Mouse (Mus musculus) heart, adult 2 months (tissue): Measurements from ENCODE around the gene Tmem247. TPM values are rescaled to one million over a fixed set of nuclear protein-coding genes. Genes with fewer than 3 reads are reported as not detected.

Source experiments
- DNase-seq, 2 experiments: peaks; one replicate each; pipeline ENCODE4 v3.0.0; 2021
- H3K27ac ChIP-seq: fragments of 200-600 bp; 2 replicates; pipeline ENCODE4 v1.8.1; 2022
- H3K27me3 ChIP-seq: fragments of 200-500 bp; 2 replicates; pipeline ENCODE4 v1.6.1; 2012; ENCODE audit warnings: mild to moderate bottlenecking, low read length, inconsistent platforms, mixed read lengths; ENCODE audit not compliant: control insufficient read depth, insufficient read depth
- H3K36me3 ChIP-seq: fragments of 200-500 bp; 2 replicates; pipeline ENCODE4 v1.6.1; 2012; ENCODE audit warnings: low read length, inconsistent platforms; ENCODE audit not compliant: control insufficient read depth, insufficient read depth
- H3K4me1 ChIP-seq: fragments of 200-500 bp; 2 replicates; pipeline ENCODE4 v1.6.1; 2011; ENCODE audit warnings: low read length; ENCODE audit not compliant: control insufficient read depth, insufficient read depth
- H3K4me3 ChIP-seq: fragments of 200-600 bp; 2 replicates; pipeline ENCODE4 v1.8.1; 2022
- H3K79me2 ChIP-seq: fragments of 200-500 bp; replicated peaks from 2 replicates; pipeline ENCODE4 v1.6.1; 2012; ENCODE audit warnings: mild to moderate bottlenecking, inconsistent platforms, low read length, moderate library complexity, mixed read lengths; ENCODE audit not compliant: control insufficient read depth, insufficient read depth
- H3K9ac ChIP-seq: fragments of 200-500 bp; 2 replicates; pipeline ENCODE4 v1.6.1; 2012; ENCODE audit warnings: low read depth, mild to moderate bottlenecking, control low read depth, inconsistent platforms, low read length, mixed read lengths
- CTCF ChIP-seq: fragments of 200-600 bp; IDR thresholded peaks from 2 replicates; pipeline ENCODE4 v1.8.1; 2022; ENCODE audit warnings: antibody characterized with exemption, mild to moderate bottlenecking, moderate library complexity
- EP300 ChIP-seq: fragments of 200-500 bp; IDR thresholded peaks from 2 replicates; pipeline ENCODE4 v1.6.1; 2011; ENCODE audit warnings: low read depth, low read length, control low read depth; ENCODE audit not compliant: insufficient read depth
- POLR2A ChIP-seq: fragments of 200-500 bp; IDR thresholded peaks from 2 replicates; pipeline ENCODE4 v1.6.1; 2011; ENCODE audit warnings: mild to moderate bottlenecking, low read depth, low read length, control low read depth; ENCODE audit not compliant: insufficient read depth
- WGBS: fragments of 180-500 bp; shearing (Covaris S2); methylation state at CpG from one replicate; pipeline ENCODE4 v1.1.7; 2018; 5-methylcytosine and 5-hydroxymethylcytosine counted together
- intact Hi-C: fragments of 180-260 bp; cut with DNase I; formaldehyde crosslinking; loops from one replicate; pipeline ENCODE4 v1.15.1; 2025
- polyA plus RNA-seq: library from polyadenylated mRNA; depleted of rRNA; stranded (reverse); fragments of >200 nt; gene quantifications from 2 replicates; pipeline ENCODE4 v1.2.3, GENCODE M21; 2012; rRNA removed
- total RNA-seq, 2 experiments: library from RNA; stranded (reverse); gene quantifications; 2 replicates each; pipeline ENCODE4 v1.2.3; 2021

Gene Tmem247
- total and polyA plus RNA-seq, 3 experiments: not detected

DNA sequence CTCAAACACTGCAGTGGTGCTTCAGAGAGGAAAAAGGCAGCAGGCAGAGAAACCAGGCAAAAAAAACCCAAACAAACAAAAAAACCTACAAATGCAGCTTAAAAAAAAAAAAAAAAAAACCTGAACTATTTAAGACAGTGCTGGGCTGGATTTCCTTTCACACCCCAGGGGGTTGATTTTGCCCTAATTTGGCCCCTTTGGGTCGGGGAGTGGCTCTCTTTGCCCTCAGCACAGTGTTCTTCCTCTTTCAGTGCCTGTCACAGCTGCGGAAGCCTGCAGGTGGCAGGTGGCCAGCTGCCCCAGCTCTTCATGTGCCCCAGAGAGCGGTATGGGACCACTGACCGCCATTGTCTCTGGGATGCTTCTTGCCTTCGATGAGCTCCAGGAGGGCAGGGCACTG lies 52.4 kb downstream of the Tmem247 start:
- H3K27me3 ChIP-seq: no peaks in the 10 kb centered on the region
- peaks cover 10% of the 10 kb centered on the region; the same call in 1 of the 2 replicates for H3K36me3 ChIP-seq
- TF ChIP-seq CTCF (no peak), EP300 (no peak), POLR2A (no peak)
- peak overlapping the region; percentile 68; the same call in 1 of the 2 replicates for H3K27ac ChIP-seq
- WGBS: 39% methylated on average over 5 of the region's 5 CpGs
- DNase-seq: peak in 1 of 2 experiments; percentile 70
- intact Hi-C loops: loop anchor here (2.0 to 10.0 kb wide), 2 partner anchors 13 to 475 kb away; partner anchors contain the start of gene Calm2
- peaks cover 25% of the 10 kb centered on the region for H3K4me1 ChIP-seq
- no peak overlapping the region for H3K4me3 ChIP-seq
- no peaks in the 10 kb centered on the region; the same call in none of the 2 replicates for H3K79me2 ChIP-seq
- no peak overlapping the region for H3K9ac ChIP-seq

DNA sequence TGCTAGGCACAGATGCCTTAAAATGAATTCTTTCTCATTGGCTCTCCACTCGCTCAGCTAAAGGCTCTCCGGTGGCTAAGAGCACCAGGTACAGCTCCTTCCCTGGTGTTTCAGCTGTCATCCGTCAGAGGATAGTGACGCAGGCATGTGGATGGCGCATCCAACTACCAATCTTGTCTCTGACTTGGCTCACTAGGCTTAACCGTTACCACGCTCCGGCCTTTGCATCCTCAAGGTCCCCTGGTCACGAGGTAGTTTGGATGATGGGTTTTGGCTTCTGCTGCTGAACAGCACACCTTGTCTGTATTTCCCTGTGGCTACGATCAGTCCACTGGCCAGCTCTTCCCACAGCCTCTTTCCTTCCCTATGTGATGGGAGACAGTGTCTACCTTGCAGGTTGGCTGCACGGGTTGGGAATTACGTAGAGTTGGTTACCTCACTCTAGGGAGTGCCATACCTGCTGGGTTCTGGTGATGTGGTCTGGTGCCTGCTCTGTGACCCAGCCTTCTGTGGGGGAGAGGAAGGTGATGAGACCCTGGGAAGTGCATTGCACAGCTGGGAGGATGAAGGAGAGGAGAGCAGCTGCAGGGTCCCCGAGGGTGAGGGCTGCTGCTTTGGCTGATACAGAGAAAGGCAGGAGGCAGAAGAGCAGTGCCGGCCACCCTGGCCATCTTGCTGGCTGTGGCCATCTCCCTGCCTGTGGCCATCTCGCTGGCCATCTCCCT lies 53.0 kb downstream of the Tmem247 start:
- H3K36me3 ChIP-seq: peaks cover 10% of the 10 kb centered on the region; the same call in 1 of the 2 replicates
- no peaks in the 10 kb centered on the region; the same call in none of the 2 replicates for H3K79me2 ChIP-seq
- no peak overlapping the region; the same call in 1 of the 2 replicates for H3K27ac ChIP-seq
- DNase-seq: no peak
- no peak overlapping the region for H3K9ac ChIP-seq
- intact Hi-C loops: no loop called here
- peaks cover 25% of the 10 kb centered on the region for H3K4me1 ChIP-seq
- H3K4me3 ChIP-seq: no peak overlapping the region
- no peak for TF ChIP-seq EP300
- no peak for TF ChIP-seq CTCF
- TF ChIP-seq POLR2A: no peak
- 85% methylated on average over 15 of the region's 15 CpGs for WGBS
- H3K27me3 ChIP-seq: no peaks in the 10 kb centered on the region

DNA sequence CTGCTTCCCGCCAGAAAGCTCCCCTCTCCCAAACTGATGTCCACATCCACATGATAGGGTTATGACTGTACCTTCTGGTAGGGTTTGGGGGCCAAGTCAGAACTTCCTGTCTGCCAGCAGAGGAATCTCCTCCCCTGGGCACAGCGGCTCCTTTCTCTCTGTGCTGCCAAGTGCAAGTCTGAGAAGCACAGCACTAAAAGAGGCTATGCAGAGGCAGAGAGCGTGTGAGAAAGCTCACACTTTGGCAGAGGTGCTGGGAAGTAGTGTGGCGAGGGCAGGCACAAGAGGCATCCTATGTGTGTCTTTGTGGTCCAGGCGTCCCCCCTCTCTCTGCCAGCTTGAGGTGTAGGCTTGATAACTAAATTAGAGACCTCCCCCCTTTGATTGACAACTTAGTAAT lies 53.9 kb downstream of the Tmem247 start:
- intact Hi-C loops: no loop called here
- no peak overlapping the region for H3K9ac ChIP-seq
- H3K27me3 ChIP-seq: no peaks in the 10 kb centered on the region
- TF ChIP-seq CTCF (no peak), EP300 (no peak), POLR2A (no peak)
- H3K27ac ChIP-seq: no peak overlapping the region
- whole genome bisulfite sequencing: 51% methylated on average over 5 of the region's 5 CpGs
- H3K4me1 ChIP-seq: peaks cover 25% of the 10 kb centered on the region
- H3K36me3 ChIP-seq: peaks cover 10% of the 10 kb centered on the region; the same call in 1 of the 2 replicates
- H3K79me2 ChIP-seq: no peaks in the 10 kb centered on the region; the same call in none of the 2 replicates
- DNase-seq: no peak
- no peak overlapping the region for H3K4me3 ChIP-seq

DNA sequence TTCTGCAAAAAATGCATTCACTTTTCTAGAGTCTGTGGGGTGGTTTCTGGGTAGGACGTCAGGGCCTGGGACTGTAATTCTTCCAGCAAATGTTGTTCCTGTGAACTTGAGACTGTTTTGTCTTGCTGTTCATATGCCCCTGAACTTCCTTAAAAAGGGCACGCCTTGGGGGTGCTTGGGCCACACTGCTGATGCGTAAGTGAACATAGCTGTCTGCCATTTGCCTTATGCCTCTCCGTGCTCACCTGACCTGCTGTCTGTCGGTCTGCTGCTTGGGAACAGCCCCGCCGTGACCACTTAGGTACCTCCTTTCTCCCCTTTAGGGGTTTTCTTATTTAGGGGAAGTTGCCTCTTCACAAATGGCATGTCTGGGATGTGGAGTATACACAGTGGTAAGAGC lies 54.7 kb downstream of the Tmem247 start:
- H3K4me1 ChIP-seq: peaks cover 25% of the 10 kb centered on the region
- intact Hi-C loops: no loop called here
- TF ChIP-seq POLR2A (no peak), EP300 (no peak), CTCF (no peak)
- 90% methylated on average over 7 of the region's 7 CpGs for WGBS
- DNase-seq: no peak
- H3K4me3 ChIP-seq: no peak overlapping the region
- no peaks in the 10 kb centered on the region; the same call in none of the 2 replicates for H3K79me2 ChIP-seq
- H3K36me3 ChIP-seq: peaks cover 10% of the 10 kb centered on the region; the same call in 1 of the 2 replicates
- no peak overlapping the region for H3K27ac ChIP-seq
- H3K9ac ChIP-seq: no peak overlapping the region
- H3K27me3 ChIP-seq: no peaks in the 10 kb centered on the region

Other genes starting within 250 kb of the Tmem247 start
- gene Epas1, start 163.6 kb upstream of the Tmem247 start, total RNA-seq: 100 to 1,000 TPM; 244 to 277 TPM
- 115 and 119 TPM in 2 replicates for gene Epas1, start 163.6 kb upstream of the Tmem247 start, polyA plus RNA-seq
- gene Atp6v1e2, start 30.5 kb downstream of the Tmem247 start, total RNA-seq: not detected
- gene Atp6v1e2, start 30.5 kb downstream of the Tmem247 start, polyA plus RNA-seq: not detected in 2 replicates
- 100 to 1,000 TPM; 119 to 138 TPM for gene Rhoq, start 45.7 kb downstream of the Tmem247 start, total RNA-seq
- 70.7 and 118 TPM in 2 replicates for gene Rhoq, start 45.7 kb downstream of the Tmem247 start, polyA plus RNA-seq
- 1 to 10 TPM; 3.4 to 5.2 TPM for gene Pigf, start 108.1 kb downstream of the Tmem247 start, total RNA-seq
- gene Pigf, start 108.1 kb downstream of the Tmem247 start, polyA plus RNA-seq: 2.4 and 4.0 TPM in 2 replicates
- 10 to 100 TPM; 43.5 to 43.7 TPM for gene Cript, start 108.2 kb downstream of the Tmem247 start, total RNA-seq
- 15.3 and 32.2 TPM in 2 replicates for gene Cript, start 108.2 kb downstream of the Tmem247 start, polyA plus RNA-seq
- gene Socs5, start 190.3 kb downstream of the Tmem247 start, total RNA-seq: 10 to 100 TPM; 28.1 to 39.1 TPM
- gene Socs5, start 190.3 kb downstream of the Tmem247 start, polyA plus RNA-seq: 10.5 and 19.0 TPM in 2 replicates